In genomic region chr1:156558024-156558930, GRCm38 (mm10) we compare ENCODE assay signal across 7 mouse cellular contexts. TPM values are rescaled to one million over a fixed set of nuclear protein-coding genes. Genes with fewer than 3 reads are reported as not detected.
DNase-seq lines count a peak whose midpoint lies in the region; ATAC-seq lines count a peak whose summit lies in the region.

Gene Abl2, plus strand, starts transcription at chr1:156558786.

- intact Hi-C loops in left cerebral cortex, postnatal 25 days (cut with DNase I), result loop anchor here (2.0 to 5.0 kb wide), 3 partner anchors 59 to 517 kb away; no protein-coding TSS in a partner anchor

- no peaks in the 10 kb centered on the region for H3K9me3 ChIP-seq in intestine, embryonic 15.5 days
- H3K9me3 ChIP-seq in midbrain, embryonic 10.5 days (replicated peaks), result no peaks in the 10 kb centered on the region

- peak; percentile 98 for ATAC-seq in intestine, embryonic 15.5 days

- H3K9ac ChIP-seq in intestine, embryonic 15.5 days, result peak within 1 kb of the TSS; percentile 95

- H3K27me3 ChIP-seq in intestine, embryonic 15.5 days (replicated peaks), result no peaks in the 10 kb centered on the region
- no peaks in the 10 kb centered on the region for H3K27me3 ChIP-seq in midbrain, embryonic 10.5 days (ENCODE audit: low read depth, poor library complexity, severe bottlenecking)

- peak within 1 kb of the TSS; percentile 91 for H3K27ac ChIP-seq in intestine, embryonic 15.5 days
- H3K27ac ChIP-seq in midbrain, embryonic 10.5 days (replicated peaks), result peak within 1 kb of the TSS; percentile 100

- peak within 1 kb of the TSS; percentile 90 for H3K4me3 ChIP-seq in intestine, embryonic 15.5 days (replicated peaks)
- peak within 1 kb of the TSS; percentile 97 for H3K4me3 ChIP-seq in midbrain, embryonic 10.5 days

- H3K4me2 ChIP-seq in intestine, embryonic 15.5 days (replicated peaks), result peak within 1 kb of the TSS; percentile 80

- DNase-seq in adrenal gland, adult (ENCODE audit: inconsistent age in 2 of 2, low spot score in 1 of 2), result peak; percentile 94 to 97
- DNase-seq in embryo, embryonic 10.5 days (ENCODE audit: low spot score), result peak; percentile 93
- peak; percentile 89 for DNase-seq in gastrocnemius, postnatal 25 days
- peak; percentile 88 to 90 for DNase-seq in left cerebral cortex, postnatal 25 days (ENCODE audit: low spot score in 2 of 2)
- DNase-seq in midbrain, embryonic 10.5 days (ENCODE audit: low spot score), result peak; percentile 89
- DNase-seq in right cerebral cortex, postnatal 4 days, result peak; percentile 86

- WGBS in intestine, embryonic 15.5 days, result 9% methylated on average over 59 of the region's 60 CpGs
- 10% methylated on average over 60 of the region's 60 CpGs for WGBS in midbrain, embryonic 10.5 days

- H3K36me3 ChIP-seq in intestine, embryonic 15.5 days, result no peaks in the 10 kb centered on the region
- no peaks in the 10 kb centered on the region for H3K36me3 ChIP-seq in midbrain, embryonic 10.5 days

- H3K4me1 ChIP-seq in intestine, embryonic 15.5 days (replicated peaks), result no peaks in the 10 kb centered on the region
- peaks cover 21% of the 10 kb centered on the region for H3K4me1 ChIP-seq in midbrain, embryonic 10.5 days

RNA-seq across cellular contexts. Expression of gene Abl2, which starts in this region (rescaled TPM):
- 10 to 100 TPM; 15.6 to 17.3 TPM for total RNA-seq in gastrocnemius, postnatal 25 days (2021)
- 2.6 and 3.2 TPM in 2 replicates for polyA plus RNA-seq in intestine, embryonic 15.5 days (2015; fragmentation: Nextera tagmentation; extraction: Ambion mirVana)
- total RNA-seq in left cerebral cortex, postnatal 25 days (2021), result 10 to 100 TPM; 58.9 to 67.1 TPM
- 4.7 and 5.3 TPM in 2 replicates for polyA plus RNA-seq in midbrain, embryonic 10.5 days (2016; fragmentation: Nextera tagmentation; extraction: Ambion mirVana)

Comparison
In these comparisons a context has a peak if more than half of its experiments do, and no peak if none do; other contexts are left out.
1. Peak in every context shown above with its lines: DNase-seq, ATAC-seq, H3K4me3 ChIP-seq and H3K27ac ChIP-seq.